Mouse (Mus musculus) spleen, adult 2 months (tissue): Measurements from ENCODE around the gene 4931406C07Rik.

Source experiments
- CTCF ChIP-seq: fragments of 200-500 bp; IDR thresholded peaks from 2 replicates; pipeline ENCODE4 v1.5.1; 2011; ENCODE audit warnings: mild to moderate bottlenecking, inconsistent platforms; ENCODE audit not compliant: insufficient read depth, insufficient read length, insufficient replicate concordance; ENCODE audit errors: extremely low read depth
- POLR2A ChIP-seq: fragments of 200-500 bp; IDR thresholded peaks from 2 replicates; pipeline ENCODE4 v1.6.1; 2011; ENCODE audit warnings: low read depth, low read length, inconsistent platforms

GRCm38 (mm10) chr9:15349925-15350324 is 43.7 kb upstream of the 4931406C07Rik start:
- TF ChIP-seq CTCF (no peak), POLR2A (no peak)
